Mouse (Mus musculus): ENCODE measurements at regions not wholly inside any gene's neighbourhood (a gene's known extent, or its start where the extent isn't known, plus 50 kb on each side); places are given as distances from the start of the nearest gene placed in this dataset.

DNA sequence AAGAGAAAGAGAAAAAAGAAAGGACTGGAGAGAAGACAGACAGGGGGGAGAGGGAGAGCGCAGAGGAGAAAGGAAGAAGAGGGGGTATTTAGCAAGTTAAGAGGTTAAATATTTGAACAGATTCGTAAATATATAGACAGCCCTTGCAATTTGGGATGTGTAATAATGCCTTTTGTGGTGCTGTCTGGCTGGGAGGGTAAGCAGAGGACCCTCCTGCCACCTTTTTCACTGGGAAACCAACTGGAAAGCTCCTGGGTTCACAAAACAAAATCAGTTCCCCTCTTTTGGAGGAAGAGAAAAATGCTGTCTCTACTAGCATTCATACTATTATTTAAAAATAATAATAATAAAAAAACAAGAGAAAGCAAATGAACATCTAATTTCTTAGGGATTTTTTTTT, 124.5 kb downstream of the Tmem161b start:
- no peak for TF ChIP-seq EP300 (IDR thresholded peaks at IDR 0.05; ENCODE audit: low read depth)
- TF ChIP-seq CTCF (IDR thresholded peaks at IDR 0.05; ENCODE audit: low read depth): no peak
